Mouse (Mus musculus) heart, embryonic 14.5 days (tissue): ENCODE results near the gene B230104I21Rik. TPM values are rescaled to one million over a fixed set of nuclear protein-coding genes. Genes with fewer than 3 reads are reported as not detected.

Source experiments
- ATAC-seq: fragments of 200-750 bp; cut with Nextera tagmentation; 2 replicates; pipeline ENCODE4 v1.8.0; 2017; ENCODE audit warnings: low read depth, moderate TSS enrichment; ENCODE audit not compliant: insufficient number of reproducible peaks, insufficient read depth, low FRiP score
- H3K27ac ChIP-seq, 2 experiments: fragments of 200-500 bp in 1 of 2; fragments of 300-500 bp in 1 of 2; sonication (generic) in 1 of 2; replicated peaks in 1 of 2; 2 replicates each; pipeline ENCODE4 v1.5.1; 2012 to 2014; ENCODE audit warnings: low read depth in 2 of 2, low read length in 2 of 2, control low read depth in 1 of 2, mild to moderate bottlenecking in 1 of 2, mixed read lengths in 1 of 2; ENCODE audit not compliant: control insufficient read depth in 1 of 2, insufficient read depth in 1 of 2
- H3K27me3 ChIP-seq: fragments of 300-500 bp; sonication (generic); 2 replicates; pipeline ENCODE4 v1.6.1; 2014; ENCODE audit warnings: mild to moderate bottlenecking, low read length, control low read depth; ENCODE audit not compliant: control insufficient read depth, insufficient read depth
- H3K36me3 ChIP-seq: fragments of 300-500 bp; sonication (generic); 2 replicates; pipeline ENCODE4 v1.6.1; 2014; ENCODE audit warnings: mild to moderate bottlenecking, control low read depth, low read length, mixed read lengths; ENCODE audit not compliant: control insufficient read depth, insufficient read depth
- H3K4me1 ChIP-seq, 2 experiments: fragments of 200-500 bp in 1 of 2; fragments of 300-500 bp in 1 of 2; sonication (generic) in 1 of 2; 2 replicates each; pipeline ENCODE4 v1.6.1; 2012 to 2014; ENCODE audit warnings: low read length in 2 of 2, control low read depth in 1 of 2, mixed read lengths in 1 of 2; ENCODE audit not compliant: control insufficient read depth in 2 of 2, insufficient read depth in 2 of 2
- H3K4me2 ChIP-seq: fragments of 300-500 bp; sonication (generic); 2 replicates; pipeline ENCODE4 v1.6.1; 2014; ENCODE audit warnings: mild to moderate bottlenecking, low read length
- H3K4me3 ChIP-seq, 2 experiments: fragments of 200-500 bp in 1 of 2; fragments of 300-500 bp in 1 of 2; sonication (generic) in 1 of 2; 2 replicates each; pipeline ENCODE4 v1.5.1; 2012 to 2014; ENCODE audit warnings: low read length in 2 of 2, mild to moderate bottlenecking in 2 of 2, control low read depth in 1 of 2, low read depth in 1 of 2, moderate library complexity in 1 of 2; ENCODE audit not compliant: control insufficient read depth in 1 of 2, insufficient read depth in 1 of 2
- H3K9ac ChIP-seq: fragments of 300-500 bp; sonication (generic); 2 replicates; pipeline ENCODE4 v1.6.1; 2014; ENCODE audit warnings: mild to moderate bottlenecking, low read length
- H3K9me3 ChIP-seq: fragments of 300-500 bp; sonication (generic); 2 replicates; pipeline ENCODE4 v1.6.1; 2016; ENCODE audit warnings: low read length, control low read depth; ENCODE audit not compliant: control insufficient read depth
- WGBS: fragments of 180-500 bp; shearing (Covaris S2); extraction: QIAGEN DNeasy Blood & Tissue Kit; methylation state at CpG from one replicate; pipeline ENCODE4 v1.1.7; 2014; 5-methylcytosine and 5-hydroxymethylcytosine counted together
- polyA plus RNA-seq: library from polyadenylated mRNA; unstranded; fragments of >200 nt; fragmentation: Nextera tagmentation; extraction: Ambion mirVana; gene quantifications from 2 replicates; pipeline ENCODE4 v1.2.1, GENCODE M21; 2014

B230104I21Rik gene
- polyA plus RNA-seq, 1 experiment from 2014 or later, result not detected

GRCm38 (mm10) chr4:154352246-154352645, 16.3 kb downstream of the B230104I21Rik start:
- H3K27me3 ChIP-seq, result no peaks in the 10 kb centered on the region
- no peak overlapping the region for H3K9ac ChIP-seq
- no peak overlapping the region for H3K4me2 ChIP-seq
- no peak overlapping the region for H3K4me3 ChIP-seq
- no peaks in the 10 kb centered on the region for H3K9me3 ChIP-seq
- H3K36me3 ChIP-seq, result 0 out of 2 replicates have a peak, but pooled peaks cover 14% of the 10 kb centered on the region
- no peak for ATAC-seq
- H3K4me1 ChIP-seq, result peaks cover 8 to 14% of the 10 kb centered on the region in 2 experiments
- H3K27ac ChIP-seq, result no peak overlapping the region
- 30% methylated on average over 13 of the region's 13 CpGs for WGBS

GRCm38 (mm10) chr4:154355408-154355807, 19.5 kb downstream of the B230104I21Rik start:
- no peak overlapping the region for H3K4me2 ChIP-seq
- no peak overlapping the region for H3K9ac ChIP-seq
- no peak overlapping the region for H3K27ac ChIP-seq
- peaks cover 34 to 44% of the 10 kb centered on the region in 2 experiments for H3K4me1 ChIP-seq
- ATAC-seq, result no peak
- no peak overlapping the region for H3K4me3 ChIP-seq
- no peaks in the 10 kb centered on the region for H3K27me3 ChIP-seq
- 0 out of 2 replicates have a peak, but pooled peaks cover 9% of the 10 kb centered on the region for H3K36me3 ChIP-seq
- WGBS, result 94% methylated on average over 5 of the region's 5 CpGs
- H3K9me3 ChIP-seq, result no peaks in the 10 kb centered on the region

- ATAC-seq, result no peak
- Histone ChIP-seq H3K4me2 (peak overlapping the region; percentile 18), H3K9me3 (no peaks in the 10 kb centered on the region), H3K4me1 (peaks cover 27 to 30% of the 10 kb centered on the region in 2 experiments), H3K36me3 (0 out of 2 replicates have a peak, but pooled peaks cover 9% of the 10 kb centered on the region), H3K27me3 (no peaks in the 10 kb centered on the region), H3K9ac (peak overlapping the region; percentile 18; the same call in 1 of the 2 replicates), H3K27ac (peak overlapping the region; percentile 44 to 69), H3K4me3 (no peak overlapping the region)
- 28% methylated on average over 5 of the region's 5 CpGs for WGBS
Measured at GRCm38 (mm10) chr4:154358370-154358769, 22.4 kb downstream of the B230104I21Rik start.

DNA sequence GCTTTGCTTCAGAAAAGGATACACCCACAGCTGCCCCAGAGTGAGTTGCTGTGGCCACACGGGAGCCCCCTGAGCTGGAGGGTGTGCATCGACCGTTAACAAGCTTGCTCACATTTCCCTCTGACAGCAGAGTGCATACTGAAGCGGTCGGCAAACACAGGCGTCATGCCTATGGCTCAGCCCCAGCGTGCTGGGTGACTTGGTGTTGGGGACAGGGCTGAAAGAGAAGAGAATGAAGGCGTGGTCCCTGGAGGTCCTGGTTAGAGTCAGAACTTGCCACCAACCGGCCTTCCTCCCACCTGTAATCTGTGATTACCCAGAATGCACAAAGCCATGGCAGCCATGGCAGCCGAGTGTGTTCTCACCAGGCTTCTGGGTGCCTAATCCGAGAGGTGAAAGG, 22.9 kb downstream of the B230104I21Rik start:
- WGBS, result 35% methylated on average over 11 of the region's 11 CpGs
- peaks cover 27 to 30% of the 10 kb centered on the region in 2 experiments for H3K4me1 ChIP-seq
- ATAC-seq, result no peak
- H3K9me3 ChIP-seq, result no peaks in the 10 kb centered on the region
- no peak overlapping the region for H3K4me3 ChIP-seq
- H3K27me3 ChIP-seq, result no peaks in the 10 kb centered on the region
- peak overlapping the region; percentile 18 for H3K9ac ChIP-seq
- H3K27ac ChIP-seq, result peak overlapping the region; percentile 44 to 69
- 0 out of 2 replicates have a peak, but pooled peaks cover 9% of the 10 kb centered on the region for H3K36me3 ChIP-seq
- H3K4me2 ChIP-seq, result peak overlapping the region; percentile 18

GRCm38 (mm10) chr4:154359762-154360300, 23.9 kb downstream of the B230104I21Rik start:
- no peak overlapping the region for H3K4me3 ChIP-seq
- peaks cover 27 to 30% of the 10 kb centered on the region in 2 experiments for H3K4me1 ChIP-seq
- peaks cover 8% of the 10 kb centered on the region; the same call in 1 of the 2 replicates for H3K36me3 ChIP-seq
- H3K27ac ChIP-seq, result peak overlapping the region; percentile 44 to 69
- ATAC-seq, result no peak
- H3K27me3 ChIP-seq, result no peaks in the 10 kb centered on the region
- 55% methylated on average over 9 of the region's 9 CpGs for WGBS
- H3K9ac ChIP-seq, result peak overlapping the region; percentile 18
- H3K4me2 ChIP-seq, result no peak overlapping the region
- H3K9me3 ChIP-seq, result no peaks in the 10 kb centered on the region

DNA sequence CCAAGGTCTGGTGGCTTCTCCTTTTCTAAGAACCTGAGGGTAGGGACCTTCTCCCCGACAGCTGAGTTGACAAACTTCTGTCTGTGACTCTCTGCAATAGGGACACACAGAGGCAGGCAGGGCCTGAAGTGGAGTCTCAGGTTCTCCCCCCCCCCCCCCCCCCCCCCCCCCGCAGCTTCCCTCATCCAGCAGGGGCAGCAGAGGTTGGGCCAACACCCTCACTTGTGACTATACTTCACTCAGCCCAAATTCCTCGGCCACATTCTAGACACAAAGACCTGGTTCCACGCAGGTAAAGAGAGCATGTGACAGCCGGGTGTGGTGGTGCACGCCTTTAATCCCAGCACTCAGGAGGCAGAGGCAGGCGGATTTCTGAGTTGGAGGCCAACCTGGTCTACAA, 24.5 kb downstream of the B230104I21Rik start:
- Histone ChIP-seq H3K4me2 (no peak overlapping the region), H3K9ac (no peak overlapping the region), H3K27me3 (no peaks in the 10 kb centered on the region), H3K9me3 (no peaks in the 10 kb centered on the region), H3K36me3 (peaks cover 10% of the 10 kb centered on the region), H3K4me3 (no peak overlapping the region), H3K27ac (peak overlapping the region in 1 of 2 experiments; percentile 69; a peak in 1 of 4 replicates), H3K4me1 (peaks cover 27 to 30% of the 10 kb centered on the region in 2 experiments)
- no peak for ATAC-seq
- 89% methylated on average over 6 of the region's 7 CpGs for WGBS

DNA sequence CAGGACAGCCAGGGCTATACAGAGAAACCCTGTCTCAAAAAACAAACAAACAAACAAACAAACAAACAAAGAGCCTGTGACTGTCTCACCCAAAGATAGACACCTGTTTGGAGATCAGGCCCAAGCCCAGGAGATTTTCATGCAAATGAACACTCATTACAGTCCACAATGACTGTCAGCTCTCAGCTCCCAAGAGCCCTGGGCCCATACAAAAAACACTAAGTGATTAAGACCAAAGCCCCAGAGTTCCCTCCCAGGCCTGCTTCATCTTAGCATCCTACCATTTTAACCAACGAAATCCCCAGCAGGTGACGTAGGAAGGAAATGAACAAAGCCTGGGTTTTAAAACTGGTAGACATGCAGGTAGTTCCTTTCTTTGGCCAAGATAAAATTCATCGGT, 24.9 kb downstream of the B230104I21Rik start:
- Histone ChIP-seq H3K27me3 (no peaks in the 10 kb centered on the region), H3K4me2 (no peak overlapping the region), H3K9ac (no peak overlapping the region), H3K9me3 (no peaks in the 10 kb centered on the region), H3K27ac (no peak overlapping the region), H3K4me3 (no peak overlapping the region), H3K36me3 (peaks cover 12% of the 10 kb centered on the region), H3K4me1 (peaks cover 27 to 30% of the 10 kb centered on the region in 2 experiments)
- WGBS, result 95% methylated on average over 3 of the region's 3 CpGs
- ATAC-seq, result no peak

DNA sequence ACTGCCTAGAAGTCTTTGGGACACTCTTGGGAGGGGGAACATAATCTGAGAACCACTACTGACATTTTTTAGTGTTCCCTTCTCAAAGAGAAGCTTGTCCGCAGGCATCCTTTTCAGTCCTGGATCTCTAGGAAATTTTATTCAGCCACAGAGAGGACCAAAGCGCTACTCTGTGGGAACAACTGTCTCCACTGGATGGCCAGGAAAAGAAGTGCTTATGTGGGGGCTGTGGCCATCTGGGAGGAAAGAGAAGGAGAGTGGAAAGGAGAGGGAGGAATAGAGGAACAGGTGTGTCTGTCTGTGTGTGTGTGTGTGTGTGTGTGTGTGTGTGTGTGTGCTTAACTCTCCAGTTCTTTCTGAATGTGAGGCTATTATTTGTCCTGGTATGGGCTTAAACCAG, 28.8 kb downstream of the B230104I21Rik start:
- peaks cover 18 to 20% of the 10 kb centered on the region in 2 experiments for H3K4me1 ChIP-seq
- no peak for ATAC-seq
- H3K9ac ChIP-seq, result no peak overlapping the region
- H3K9me3 ChIP-seq, result no peaks in the 10 kb centered on the region
- no peak overlapping the region for H3K4me3 ChIP-seq
- peaks cover 22% of the 10 kb centered on the region for H3K36me3 ChIP-seq
- 84% methylated on average over 2 of the region's 2 CpGs for WGBS
- H3K27me3 ChIP-seq, result no peaks in the 10 kb centered on the region
- no peak overlapping the region for H3K4me2 ChIP-seq
- no peak overlapping the region for H3K27ac ChIP-seq
